Mouse (Mus musculus): ENCODE measurements around the gene Bcl2l12.
A peak's percentile ranks its signal among the peaks of the same experiment; 100 is the strongest.
"Not testable (repeated sequence)": the region's sequence is repeated elsewhere in the genome, so short reads cannot be mapped to it uniquely, and the experiment has no call there.

Bcl2l12 gene

DNA sequence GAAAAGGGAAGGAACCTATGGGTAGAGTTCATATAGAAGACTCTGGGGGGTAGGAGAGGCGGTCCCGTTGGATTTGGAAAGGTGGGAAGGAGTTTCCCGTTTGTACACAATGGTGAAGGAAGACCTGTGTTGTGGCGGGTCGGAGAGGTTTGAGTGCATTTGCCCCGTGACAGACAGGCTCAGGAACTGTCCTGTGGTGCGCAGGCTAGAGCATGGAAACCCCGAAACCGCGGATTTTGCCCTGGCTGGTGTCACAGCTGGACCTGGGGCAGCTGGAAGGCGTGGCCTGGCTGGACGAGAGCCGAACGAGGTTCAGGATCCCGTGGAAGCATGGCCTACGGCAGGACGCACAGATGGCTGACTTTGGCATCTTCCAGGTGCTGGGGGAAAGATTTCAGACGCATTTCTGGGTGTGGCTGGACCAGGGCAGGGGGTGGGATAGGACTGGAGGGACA is at the start of gene Bcl2l12:
TSS of gene Bcl2l12 (minus strand) at position 212 of the 455 bp plus-strand sequence.
- DNase-seq (ENCODE audit: inconsistent ontology term): peak; percentile 68

DNA sequence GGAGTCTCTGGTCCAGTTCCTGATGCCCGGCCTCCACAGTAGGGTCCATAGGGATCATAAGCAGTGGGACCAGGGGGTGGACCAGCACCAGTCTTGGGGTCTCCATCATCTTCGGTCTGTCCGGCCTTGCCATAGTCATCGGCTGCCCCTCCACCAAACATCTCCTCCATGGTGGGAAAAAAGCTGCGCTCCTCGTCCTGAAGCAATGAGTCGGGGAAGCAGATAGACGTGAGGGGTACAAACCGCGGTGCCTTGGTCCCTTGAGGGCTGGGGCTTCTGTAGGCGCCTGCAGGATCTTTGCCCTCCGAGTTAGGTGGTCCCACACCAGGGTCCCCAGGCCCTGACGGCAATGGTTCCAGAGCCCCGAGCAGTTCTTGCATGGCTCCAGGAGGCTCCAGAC is 49.0 kb upstream of the Bcl2l12 start:
- DNase-seq (ENCODE audit: inconsistent ontology term): no peak

DNA sequence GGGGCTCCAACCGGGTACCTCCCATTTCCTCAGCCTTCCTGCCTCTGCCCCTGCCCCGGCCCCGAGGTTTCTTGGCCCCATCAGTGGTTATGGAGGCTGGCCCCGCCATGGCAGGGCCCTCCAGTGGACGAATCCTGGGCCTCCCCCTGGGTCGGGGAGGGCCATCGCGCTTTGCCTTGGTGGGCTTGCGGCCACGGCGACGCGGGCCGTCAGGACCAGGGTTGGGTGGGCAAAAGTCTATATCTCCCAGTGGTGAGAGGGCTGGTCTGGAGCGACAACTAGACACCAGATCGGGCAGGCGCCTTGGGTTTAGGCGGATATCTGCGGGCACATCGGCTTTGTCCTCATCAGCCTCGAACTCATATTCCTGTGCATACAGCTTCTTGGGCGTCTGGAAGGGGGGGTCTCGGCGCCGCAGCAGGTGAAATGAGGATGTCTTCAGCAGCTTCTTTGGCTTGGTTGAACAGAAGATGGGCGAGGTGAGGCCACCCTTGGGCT is 48.4 kb upstream of the Bcl2l12 start:
- no peak for DNase-seq (ENCODE audit: inconsistent ontology term)

DNA sequence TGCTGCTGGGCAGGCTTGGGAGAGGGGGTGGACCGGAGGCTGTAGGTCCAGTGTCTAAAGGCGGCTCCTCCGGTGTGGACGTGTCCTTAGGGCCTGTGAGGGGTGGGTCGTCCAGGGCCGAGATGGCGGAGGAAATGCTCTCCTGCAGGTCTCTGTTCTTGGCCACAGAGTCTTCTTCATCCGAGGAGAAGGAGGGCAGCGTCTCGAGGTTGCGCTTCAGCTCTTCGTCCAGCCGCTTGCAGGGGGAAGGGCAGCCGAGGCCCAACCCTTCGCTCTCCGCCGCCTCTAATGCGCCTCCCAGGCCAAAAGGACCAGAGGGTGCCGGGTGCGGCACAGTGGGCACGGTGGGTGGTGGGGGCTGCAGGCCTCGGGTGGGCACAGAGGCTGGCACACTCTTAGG is 47.2 kb upstream of the Bcl2l12 start:
- no peak for DNase-seq (ENCODE audit: inconsistent ontology term)

DNA sequence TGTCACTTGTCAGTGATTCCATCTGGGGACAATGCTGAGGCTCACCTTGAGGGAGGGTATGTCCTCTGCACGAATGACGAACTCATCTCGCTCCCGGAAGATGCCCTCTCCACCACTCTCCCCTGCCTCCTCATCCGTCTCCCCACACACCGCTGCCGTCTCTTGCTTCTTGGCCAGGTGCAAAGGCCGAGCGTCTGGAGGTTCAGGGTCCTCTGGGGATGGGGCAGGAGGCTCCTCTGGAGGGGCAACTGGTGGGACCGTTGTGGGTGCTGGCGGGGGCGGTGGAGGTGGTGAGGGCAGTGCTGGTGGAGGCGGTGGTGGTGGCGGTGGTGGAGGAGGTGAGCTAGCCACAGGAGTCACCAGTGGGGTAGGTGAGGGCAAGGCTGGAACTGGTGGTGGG is 44.8 kb upstream of the Bcl2l12 start:
- no peak for DNase-seq (ENCODE audit: inconsistent ontology term)

DNA sequence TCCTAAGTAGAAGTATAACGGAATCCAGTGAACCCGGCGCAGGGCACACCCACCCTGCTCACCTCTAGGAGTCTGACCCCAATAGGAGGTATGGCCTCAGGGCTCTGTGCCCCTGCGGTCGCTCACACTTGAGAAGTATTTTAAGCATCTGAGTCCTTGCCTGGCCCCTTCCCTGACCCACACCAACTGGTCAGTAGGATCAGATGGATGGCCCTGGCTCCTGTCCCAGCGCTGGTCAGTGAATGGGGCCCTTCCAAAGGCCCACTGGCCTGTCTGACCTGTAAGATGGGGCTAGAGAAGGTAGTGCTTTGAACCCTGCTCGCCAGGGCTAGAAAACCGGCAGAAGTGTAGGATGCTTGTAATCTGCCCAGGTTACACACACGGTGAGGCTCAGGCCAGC is 42.3 kb upstream of the Bcl2l12 start:
- no peak for DNase-seq (ENCODE audit: inconsistent ontology term)

DNA sequence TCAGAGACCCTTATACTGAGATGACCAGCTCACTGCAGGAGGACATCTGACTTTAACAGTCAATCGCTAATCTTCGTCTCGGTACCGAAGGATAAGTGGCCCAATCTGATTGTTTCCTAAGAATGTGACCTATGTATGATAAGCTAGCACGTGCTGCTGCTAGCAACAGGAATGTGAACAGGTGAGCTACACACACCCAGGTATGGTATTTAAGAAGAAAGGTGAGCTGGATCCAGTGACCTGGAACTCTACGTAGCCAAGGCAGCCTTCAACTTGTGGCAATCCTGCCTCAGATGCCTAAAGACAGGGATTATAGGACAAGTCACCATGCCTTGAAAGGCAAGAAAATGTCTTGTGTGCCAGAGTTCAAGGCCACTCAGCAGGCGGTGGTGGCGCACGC is 39.9 kb upstream of the Bcl2l12 start:
- no peak for DNase-seq (ENCODE audit: inconsistent ontology term)

DNA sequence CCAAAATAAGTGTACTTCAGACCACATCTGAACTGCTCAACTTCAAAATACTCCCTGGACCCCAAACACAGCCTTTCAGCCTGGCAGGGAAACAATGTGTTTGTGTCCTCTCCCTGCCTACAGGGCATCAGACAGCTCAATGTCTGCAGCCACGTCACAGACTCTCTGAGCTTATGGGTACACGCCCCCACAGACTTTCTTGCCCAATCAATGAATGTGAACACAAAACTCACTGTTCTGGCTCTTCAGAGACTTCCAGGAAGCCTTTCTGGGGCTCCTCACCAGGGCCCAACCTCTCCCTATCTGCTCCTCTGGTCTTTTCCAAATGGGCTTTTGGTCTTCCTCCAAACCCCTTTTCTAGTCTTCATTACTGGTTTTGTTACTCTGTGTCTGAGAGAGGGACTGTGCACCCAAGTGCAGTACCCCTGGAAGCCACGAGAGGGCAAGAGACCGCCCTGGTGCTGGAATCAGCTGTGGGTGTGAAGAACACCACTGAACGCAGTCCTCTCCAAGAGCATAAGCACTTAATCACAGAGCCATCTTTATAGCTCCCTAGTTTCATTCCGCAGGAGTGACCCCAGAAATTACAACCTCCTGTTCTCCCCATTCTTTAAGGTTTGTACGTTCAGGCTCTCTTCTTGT is 39.3 kb upstream of the Bcl2l12 start:
- DNase-seq (ENCODE audit: inconsistent ontology term): no peak

DNA sequence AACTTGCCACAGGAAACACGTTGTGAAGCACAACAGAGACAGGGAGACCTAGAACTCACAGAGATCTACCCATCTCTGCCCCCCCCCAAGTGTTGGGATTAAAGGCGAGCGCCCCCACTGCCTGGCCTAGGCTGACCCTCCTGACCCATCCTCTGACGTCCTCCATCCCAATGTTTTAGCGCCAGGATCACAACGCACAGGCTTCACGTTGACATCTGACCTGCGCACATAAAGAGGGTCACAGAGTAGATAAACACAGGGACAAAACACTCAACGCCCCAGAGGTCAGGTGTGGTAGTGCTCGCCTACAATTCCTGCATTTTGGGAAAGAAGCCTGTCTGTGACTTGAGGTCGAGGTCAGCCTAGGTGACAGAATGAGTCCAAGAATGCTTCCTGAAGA is 38.2 kb upstream of the Bcl2l12 start:
- no peak for DNase-seq (ENCODE audit: inconsistent ontology term)

DNA sequence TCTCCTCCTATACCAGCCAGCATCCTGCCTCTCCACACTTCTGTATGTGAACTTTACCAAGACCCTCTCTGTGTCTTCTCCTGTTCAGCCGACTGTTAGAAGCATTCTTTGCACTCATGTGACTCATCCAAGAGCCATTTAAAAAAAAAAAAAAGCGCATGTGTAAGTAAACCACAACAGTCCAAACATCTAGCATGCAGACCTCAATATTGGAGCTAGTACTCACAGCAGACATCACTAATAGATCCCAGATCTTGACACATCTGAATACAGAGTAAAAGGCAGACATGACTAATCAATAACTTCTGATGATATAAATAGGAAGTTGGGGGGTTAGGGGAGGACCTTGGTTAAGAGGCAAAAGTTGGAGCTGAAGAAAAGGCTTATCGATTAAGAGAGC is 37.1 kb upstream of the Bcl2l12 start:
- no peak for DNase-seq (ENCODE audit: inconsistent ontology term)

DNA sequence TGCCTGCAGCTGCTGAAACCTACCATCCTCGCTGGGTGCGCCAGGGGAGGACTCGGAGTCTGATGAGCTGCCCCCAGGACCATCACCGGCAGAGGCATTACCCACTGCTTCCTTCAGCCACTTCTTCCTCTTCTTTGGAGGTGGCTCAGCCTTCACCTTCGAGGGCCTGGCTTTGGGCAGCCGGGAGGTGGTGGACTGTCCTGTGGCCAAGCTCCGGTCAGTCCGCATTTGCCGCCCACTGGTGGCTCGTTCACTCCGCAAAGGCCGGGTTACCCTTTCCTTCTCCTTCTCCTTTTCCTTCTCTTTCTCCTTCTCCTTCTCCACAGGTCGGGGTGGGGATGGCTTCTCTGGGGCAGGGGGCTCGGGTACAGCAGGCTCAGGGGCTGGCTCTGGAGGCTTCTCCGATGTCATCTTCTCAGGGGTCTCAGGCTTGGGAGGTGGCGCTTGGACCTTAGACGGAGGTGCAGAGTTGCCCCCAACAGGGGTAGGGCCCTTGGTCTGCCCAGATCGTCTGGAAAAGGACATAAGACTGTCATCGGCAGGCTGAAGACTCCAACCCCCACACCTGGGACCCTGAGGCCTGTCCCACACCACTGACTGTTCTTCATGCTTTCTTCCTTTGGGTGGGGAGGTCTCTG is 35.3 kb upstream of the Bcl2l12 start:
- DNase-seq (ENCODE audit: inconsistent ontology term): no peak

DNA sequence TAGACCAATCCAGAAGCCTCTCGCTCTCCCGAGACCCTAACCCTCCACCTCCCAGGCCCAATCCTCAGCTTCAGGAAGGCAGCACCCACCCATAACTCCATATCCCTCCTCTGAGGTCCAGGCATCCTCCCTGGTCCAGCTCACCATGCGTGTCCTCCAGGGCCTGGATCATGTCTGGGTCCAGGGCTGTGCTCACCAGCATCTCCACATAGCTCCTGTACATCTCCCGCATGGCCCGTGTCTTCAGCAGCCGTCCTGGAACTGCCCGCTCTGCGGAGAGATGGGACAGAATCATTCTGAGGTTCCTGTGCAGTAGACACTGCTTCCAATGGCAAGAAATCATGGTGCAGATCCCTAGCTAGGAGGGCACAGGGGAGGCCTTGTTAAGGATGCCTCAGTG is 32.3 kb upstream of the Bcl2l12 start:
- DNase-seq (ENCODE audit: inconsistent ontology term): no peak

DNA sequence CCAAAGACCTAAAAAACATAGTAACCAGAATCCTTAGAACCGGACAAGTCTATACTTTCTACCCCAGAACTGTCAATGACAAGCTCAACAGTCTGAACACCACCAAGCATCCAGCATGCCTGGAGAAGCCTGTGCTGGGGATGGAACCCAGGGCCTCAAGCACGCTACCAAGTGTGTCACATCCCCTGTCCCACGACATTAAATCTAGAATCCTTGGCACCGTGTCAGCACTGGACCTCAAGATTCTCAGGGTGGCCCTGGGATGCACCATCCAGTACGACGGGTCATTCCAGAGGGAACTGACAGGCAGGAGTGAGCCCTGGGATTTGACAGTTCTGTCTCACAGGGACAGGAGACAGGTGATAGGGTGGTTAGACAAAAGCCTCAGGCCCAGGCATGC is 31.5 kb upstream of the Bcl2l12 start:
- DNase-seq (ENCODE audit: inconsistent ontology term): no peak

DNA sequence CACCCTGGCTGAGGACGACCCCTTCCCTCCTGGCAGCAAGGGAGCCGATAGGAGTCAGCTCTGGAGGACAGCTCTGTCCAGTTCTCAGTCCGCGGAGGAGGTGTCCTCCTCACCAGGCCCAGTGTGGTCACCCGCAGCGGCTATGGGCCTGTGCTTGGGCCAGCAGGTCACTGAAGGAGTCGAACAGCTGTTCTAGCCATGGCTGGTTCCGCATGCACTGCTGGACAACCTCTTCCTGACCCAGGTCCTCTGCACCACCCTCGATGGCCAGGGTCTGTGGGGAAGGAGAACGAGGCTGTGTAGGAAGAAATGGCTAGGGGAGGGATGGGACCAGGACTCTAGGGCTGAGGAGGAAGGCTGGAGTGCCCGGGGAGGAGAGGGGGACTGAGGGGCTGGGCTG is 29.8 kb upstream of the Bcl2l12 start:
- DNase-seq (ENCODE audit: inconsistent ontology term): no peak

DNA sequence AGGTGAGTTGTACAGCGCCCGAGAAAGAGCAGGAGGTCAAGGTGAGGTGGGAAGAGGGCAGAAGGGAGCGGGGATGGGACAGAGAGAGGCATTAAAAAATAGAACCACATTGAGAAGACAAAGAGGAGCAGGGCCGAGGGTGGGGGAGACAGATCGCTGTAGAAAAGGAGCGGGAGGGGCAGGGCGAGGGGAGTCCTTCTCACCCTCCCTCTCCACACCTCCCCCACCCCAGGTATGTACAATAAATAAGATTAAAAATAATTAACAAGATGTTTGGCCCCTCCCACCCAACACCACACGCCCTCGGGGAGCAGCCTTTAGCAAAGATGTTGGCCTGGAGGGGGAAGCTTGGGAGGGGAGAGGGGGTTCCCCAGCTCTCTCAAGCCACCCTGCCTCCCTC is 29.2 kb upstream of the Bcl2l12 start:
- no peak for DNase-seq (ENCODE audit: inconsistent ontology term)

DNA sequence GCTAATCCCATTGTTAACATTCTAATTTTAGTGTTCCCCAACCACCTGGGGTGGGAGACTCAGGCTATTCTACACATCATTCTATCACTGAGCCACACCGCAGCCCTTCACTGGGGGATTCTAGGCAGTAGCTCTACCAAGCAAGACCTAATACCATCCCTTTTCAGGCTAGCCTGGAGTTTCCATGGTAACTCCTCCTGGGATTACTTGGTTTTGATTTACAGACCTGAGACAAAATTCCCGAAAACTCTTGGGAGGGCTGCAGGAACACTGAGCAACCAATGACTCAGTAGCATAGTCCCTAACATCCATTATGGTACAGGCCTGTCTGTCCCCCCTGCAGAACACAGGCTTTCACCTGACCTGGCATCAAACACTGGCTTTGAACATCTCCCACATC is 27.7 kb upstream of the Bcl2l12 start:
- DNase-seq (ENCODE audit: inconsistent ontology term): no peak

DNA sequence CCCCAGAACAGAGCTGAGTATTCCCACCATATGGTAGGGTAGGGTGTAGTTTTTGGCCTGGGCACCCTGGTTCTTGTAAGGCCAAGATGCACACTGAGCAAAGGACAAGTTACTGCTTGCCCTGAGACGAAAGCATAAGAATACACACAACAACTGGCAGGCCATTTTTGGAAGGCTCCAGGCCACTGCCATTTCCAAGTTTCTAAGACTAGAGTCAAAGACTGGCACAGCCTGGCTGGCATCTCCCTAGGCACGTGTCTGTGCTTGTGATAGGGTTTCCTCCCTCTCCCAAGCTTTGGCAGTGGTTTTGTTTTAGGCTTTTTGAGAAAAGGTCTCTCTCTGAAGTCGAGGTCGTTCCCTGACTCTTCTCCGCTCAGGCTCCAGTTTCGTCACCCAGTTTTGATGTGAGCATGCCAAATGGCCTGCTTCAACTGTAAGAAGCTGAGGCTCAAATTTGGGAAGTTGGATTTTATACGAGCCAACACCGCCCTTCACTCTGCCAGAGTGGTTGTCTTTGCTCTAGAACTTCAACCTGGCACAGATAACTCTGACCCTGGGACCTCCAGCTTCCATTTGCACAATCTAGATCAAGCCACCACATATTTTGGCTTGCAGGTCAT is 27.2 kb upstream of the Bcl2l12 start:
- no peak for DNase-seq (ENCODE audit: inconsistent ontology term)

DNA sequence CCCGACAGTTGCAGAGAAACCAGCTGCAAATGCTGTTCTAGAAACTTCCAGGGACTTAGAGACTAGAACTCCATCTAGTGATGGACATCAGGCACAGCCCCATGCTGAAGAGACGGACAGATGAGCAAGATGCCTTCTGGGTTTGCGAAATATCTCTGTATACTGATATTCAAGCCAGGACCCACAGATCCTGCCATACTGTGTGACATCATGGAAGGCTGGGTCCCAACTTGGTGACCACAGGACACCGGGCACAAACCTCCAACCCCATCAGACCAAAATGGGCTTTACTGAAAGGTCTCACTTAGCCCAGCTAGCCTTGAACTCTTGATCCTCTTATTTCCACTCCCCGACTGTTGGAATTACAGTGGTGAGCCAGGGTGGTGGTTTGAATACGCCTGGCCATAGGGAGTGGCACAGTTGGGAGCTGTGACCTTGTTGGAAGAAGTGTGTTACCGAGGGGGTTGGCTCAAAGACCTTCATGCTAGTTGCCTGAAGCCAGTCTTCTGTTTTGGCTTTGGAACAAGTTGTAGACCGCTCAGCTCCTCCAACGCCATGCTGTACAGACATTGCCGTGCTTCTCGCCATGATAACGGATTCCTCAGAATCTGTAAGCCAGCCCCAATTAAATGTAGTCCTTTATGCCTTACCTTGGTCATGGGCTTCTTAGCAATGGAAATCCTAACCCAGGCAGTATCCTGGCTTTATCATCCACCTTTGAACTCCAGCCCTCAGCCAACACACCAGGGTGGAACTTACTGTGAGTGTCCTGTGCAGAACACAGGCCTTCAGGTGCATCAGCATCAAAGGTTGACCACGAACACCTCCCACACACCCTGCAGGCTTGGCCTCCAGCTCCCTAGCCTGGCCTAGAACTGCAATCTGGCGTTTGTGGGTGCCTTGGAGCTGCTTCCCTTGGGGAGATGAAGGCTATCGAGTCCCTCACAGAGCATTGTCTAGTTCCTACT is 26.1 kb upstream of the Bcl2l12 start:
- DNase-seq (ENCODE audit: inconsistent ontology term): no peak

DNA sequence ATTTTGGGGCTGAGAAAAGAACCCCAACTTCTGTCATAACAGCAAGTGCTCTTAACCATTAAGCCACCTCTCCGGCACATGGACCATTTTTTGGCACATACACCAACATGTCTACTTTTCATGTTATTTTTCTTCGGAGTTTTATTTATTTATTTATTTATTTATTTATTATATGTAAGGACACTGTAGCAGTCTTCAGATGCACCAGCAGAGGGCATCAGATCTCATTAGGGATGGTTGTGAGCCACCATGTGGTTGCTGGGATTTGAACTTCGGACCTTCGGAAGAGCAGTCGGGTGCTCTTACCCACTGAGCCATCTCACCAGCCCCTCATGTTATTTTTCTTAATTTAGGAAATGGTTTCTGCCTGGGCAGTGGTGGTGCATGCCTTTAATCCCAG is 25.2 kb upstream of the Bcl2l12 start:
- DNase-seq (ENCODE audit: inconsistent ontology term): not testable (repeated sequence)

DNA sequence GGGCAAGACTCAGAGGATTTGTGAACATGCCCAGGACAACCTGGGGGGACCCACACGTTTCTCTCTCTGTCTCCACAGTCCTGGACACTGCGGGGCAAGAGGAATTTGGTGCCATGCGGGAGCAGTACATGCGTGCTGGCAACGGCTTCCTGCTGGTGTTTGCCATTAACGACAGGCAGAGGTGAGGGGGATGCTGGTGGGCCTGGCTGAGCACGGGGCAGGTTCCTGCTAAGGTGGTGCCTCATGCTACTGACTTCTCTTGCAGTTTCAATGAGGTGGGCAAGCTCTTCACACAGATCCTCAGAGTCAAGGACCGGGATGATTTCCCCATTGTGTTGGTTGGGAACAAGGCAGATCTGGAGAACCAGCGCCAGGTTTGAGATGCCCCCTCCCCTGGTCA is 21.7 kb upstream of the Bcl2l12 start:
- no peak for DNase-seq (ENCODE audit: inconsistent ontology term)

DNA sequence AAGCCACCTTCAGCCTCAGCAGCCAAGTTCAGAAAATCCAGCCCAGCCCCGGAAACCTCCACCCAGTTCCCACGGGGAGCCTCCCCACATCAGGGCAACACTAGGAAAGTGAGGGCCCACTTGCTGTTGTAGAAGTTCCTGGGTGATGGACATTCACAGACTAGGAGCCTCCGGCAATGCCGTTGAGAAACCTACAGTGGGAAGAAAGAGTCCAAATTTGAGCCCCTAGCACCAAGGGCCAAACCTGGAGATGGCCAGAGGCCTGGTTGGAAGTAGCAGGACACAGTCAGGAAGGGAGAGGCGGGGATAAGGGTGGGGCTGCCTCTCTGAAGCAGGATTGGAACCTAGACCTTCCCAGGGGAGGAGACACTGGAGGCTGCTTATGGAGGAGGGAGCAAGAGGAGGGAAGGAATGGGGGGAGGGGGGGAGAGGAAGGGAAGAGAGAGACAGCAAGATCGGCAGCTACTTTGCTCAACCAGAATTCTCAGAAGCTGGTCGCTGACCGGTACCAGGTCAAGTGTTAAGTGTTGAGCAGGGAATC is 20.6 kb upstream of the Bcl2l12 start:
- peak; percentile 91 for DNase-seq (ENCODE audit: inconsistent ontology term)

Measured in Muller cell, postnatal 12 days (primary cell).